Mouse (Mus musculus): ENCODE measurements around the gene Ppid.
A peak's percentile ranks its signal among the peaks of the same experiment; 100 is the strongest.

The Ppid gene

GRCm38 (mm10) chr3:79590863-79591792 lies at the start of gene Ppid:
Gene Ppid (plus strand): TSS chr3:79591342.
- DNase-seq (ENCODE audit: low spot score) = peak; percentile 90

DNA sequence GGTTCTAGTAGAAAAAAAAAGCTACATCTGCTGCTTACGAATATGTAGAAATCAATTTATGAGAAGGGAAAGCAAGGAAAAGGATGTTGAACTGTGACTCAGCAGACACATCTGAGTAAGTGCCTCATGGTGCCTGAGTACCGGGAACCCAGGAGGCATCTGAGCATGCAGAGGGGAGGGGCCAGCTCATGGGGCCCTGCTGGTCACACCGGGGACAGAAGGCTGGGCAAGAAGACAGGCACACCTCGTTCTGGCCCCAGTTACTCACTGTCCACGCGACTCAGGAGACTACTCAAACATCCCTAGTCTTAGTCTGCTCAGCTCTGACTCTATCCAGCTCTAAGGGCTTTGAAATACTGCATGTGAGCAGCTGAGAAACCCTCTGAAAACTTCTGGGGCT lies 48.6 kb upstream of the Ppid start:
- DNase-seq (ENCODE audit: low spot score) = peak; percentile 34

- no peak for DNase-seq (ENCODE audit: low spot score)
These were observed 42.3 kb upstream of the Ppid start for GRCm38 (mm10) chr3:79548681-79549437.

GRCm38 (mm10) chr3:79549751-79550393 lies 41.3 kb upstream of the Ppid start:
- no peak for DNase-seq (ENCODE audit: low spot score)

DNA sequence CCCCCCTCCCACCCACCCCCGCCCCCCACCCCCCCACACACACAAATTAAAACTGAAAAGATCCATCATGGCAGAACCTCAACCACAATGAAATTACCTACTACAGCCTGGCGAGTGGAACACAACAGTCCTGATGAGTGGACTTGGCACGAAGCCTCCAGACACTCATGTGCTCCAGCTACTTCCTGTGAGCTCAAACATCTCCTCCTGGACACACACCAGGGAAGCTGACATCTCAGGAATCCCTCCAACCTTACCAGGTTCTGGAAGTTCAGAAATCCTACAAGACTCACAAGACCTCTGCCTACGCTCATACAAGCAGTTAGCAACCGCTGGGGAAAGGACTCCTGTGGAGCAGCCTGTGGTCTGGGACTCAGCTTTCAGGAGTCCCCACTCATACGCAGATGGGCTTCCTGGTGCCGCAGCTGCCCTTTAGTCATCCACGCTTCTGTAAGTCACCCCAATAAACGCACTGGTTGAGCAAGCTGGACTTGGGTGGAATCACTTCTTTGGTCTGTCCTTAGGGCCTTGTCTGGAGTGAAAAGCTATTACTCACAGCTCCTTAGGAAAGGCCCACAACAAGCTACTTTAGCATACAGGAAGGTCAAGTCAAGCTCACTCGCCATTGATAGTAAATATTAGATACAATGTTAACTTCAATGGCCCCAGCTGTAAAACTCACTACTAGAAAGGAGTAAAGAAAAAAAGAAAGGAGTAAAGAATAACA lies 39.2 kb upstream of the Ppid start:
- DNase-seq (ENCODE audit: low spot score) = no peak

- no peak for DNase-seq (ENCODE audit: low spot score)
These were observed 37.4 kb upstream of the Ppid start for GRCm38 (mm10) chr3:79553779-79554178.

GRCm38 (mm10) chr3:79555061-79555460 lies 36.1 kb upstream of the Ppid start:
- no peak for DNase-seq (ENCODE audit: low spot score)

DNA sequence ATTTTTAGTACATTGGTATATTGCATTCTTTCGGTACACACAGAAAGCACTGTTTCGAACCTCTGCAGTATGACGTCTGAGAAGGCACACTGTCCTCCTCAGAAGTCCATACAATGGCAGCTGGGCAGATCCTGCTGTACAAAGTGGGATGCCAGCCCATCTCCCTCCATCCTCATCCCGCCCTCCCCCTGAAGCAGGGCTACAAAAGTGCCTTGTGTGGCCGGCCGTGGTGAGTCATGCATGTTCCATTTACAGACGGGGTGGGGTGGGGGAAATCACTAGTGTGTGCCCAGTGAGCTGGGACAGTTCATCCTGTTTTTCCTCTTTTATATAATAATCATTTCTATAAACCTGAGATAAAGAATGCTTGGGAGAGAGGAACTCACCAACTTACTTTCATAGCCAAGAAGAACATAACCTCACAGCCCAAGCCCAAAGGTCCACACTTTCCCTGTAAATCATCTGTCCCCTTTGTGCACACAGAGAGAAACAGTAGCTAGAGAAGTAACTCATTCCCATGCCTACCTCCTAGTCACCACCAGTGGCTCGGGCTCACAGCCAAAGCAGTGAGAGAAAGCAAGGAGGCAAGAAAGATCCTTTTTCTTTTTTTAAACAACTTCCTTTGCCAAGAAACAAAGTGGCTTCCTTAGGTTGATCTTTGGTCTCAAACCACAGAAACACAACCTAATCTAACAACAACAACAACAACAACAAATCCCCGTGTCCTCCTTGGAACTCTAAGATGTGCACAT lies 31.9 kb upstream of the Ppid start:
- DNase-seq (ENCODE audit: low spot score) = peak; percentile 91

DNA sequence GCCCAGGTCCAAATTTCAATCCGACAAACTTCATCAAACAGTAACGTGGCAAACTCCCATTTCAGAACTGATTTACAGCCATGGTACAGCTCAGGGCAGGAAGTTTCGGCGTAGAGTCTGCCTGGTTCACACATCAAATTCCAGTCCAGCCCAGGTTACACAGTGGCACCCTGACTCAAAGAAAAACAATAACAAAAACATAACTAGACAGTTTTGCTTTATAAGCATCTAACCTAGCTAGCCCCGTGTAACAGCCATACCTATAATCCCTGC lies 31.4 kb upstream of the Ppid start:
- no peak for DNase-seq (ENCODE audit: low spot score)

DNA sequence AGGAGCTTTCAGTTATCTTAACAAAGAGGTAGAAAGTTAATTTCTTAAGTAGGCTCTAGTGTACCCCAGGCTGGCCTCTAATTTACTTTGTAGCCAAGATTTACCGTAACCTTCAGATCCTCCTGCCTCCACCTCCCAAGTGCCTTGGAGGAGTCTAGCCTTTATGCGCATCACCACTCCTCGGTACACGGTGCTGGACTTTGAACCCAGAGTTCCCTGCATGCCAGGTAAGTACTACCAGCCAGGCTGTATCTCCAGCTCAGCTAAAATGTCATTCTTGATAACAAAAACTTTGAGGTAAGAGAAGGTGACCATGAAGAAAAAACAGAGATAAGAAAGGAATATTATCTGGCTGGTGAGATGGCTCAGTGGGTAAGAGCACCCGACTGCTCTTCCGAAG lies 30.6 kb upstream of the Ppid start:
- no peak for DNase-seq (ENCODE audit: low spot score)

- DNase-seq (ENCODE audit: low spot score) = peak; percentile 30
These were observed 29.1 kb upstream of the Ppid start for GRCm38 (mm10) chr3:79561784-79562715.

DNA sequence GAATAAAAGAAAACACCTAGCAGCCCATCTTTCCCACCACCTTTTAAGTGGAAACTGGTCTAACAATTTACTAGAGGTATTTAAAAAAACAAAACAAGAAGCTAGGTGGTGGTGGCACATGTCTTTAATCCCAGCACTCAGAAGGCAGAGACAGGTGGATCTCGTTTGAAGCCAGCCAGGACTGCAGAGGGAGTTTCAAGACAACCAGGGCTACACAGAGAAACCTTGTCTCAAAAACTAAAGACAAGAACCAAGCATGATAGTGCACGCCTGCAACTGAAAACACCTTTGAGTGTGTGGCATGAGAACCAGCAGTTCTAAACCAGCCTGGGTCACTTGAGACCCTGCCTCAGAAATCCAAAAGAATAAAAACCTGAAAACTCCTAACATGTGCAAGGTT lies 27.6 kb upstream of the Ppid start:
- no peak for DNase-seq (ENCODE audit: low spot score)

DNA sequence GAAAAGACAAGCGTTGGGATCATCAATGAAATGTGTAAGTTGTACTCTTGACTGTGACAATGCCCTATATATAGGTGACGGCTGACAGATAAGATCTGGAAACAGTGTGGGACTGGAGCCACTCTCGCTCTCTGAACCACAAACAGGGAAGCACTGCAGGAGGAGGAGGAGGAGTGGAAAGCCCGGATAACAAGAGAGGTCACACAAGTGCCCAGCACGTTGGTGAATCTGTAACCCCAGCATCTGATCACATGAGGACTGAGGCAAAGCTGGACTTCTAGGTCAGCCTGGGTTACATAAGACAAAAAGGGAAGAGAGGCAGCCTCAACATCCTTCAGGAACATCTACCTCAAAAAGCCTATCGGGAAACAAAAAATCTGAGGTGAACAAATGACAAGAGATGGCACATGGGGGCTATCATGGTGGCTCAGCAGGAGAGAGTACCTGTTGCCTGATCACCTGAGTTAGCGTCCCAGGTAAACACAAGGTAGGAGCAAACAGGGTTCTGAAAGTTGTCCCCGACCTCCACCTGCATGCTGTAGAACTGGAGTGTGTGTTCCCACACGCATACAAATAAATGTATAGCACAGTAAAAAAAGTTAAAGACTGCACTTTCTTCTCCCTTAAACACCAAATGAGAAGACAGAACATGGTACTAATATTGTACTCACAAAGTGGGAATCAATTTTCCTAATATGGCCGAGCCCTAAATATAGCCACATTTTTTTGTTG lies 26.1 kb upstream of the Ppid start:
- DNase-seq (ENCODE audit: low spot score) = no peak

DNA sequence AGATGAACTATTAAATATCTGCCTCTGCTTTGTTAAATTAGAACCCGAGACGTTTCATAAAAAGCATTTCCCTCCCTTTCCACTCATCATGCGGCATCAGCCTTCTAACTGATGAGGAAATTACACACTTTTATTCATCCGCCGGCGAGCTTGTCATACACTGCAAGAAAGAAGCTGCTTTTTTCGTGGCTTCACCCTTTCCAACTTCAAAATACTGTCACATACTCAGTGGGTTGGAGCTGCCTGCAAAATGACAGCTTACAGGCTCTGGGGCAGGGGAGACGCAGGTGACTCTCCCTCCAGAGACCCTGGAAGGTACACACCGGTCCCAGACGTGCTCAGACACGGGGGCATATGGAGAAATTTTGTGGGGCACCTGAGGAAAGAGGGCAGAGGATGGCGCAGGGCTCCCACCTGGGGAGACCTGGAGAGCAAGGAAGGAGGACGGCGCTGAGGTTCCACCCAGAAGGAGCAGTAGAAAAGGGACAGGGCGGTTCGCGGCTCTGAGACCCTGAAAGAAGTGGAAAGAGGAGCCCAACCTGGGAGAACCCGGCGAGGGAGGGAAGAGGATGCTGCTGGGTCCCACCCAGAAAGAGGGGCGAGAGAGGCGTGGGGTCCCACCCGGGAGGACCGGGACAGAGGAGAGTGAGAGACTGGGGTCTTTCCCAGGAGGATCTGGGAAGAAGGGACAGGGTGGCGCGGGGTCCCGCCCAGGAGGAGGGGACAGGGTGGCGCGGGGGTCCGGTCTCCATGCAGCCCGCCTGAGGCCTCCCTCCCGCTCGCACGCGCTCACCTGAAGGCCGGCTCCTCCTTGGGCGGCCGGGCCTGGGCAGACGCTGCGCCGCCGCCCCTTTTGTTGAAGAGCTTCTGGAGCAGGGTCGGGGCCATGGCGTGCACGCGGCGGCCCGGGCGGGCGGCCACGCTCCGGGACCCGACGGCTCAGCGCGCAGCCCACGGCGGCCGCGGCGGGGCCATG lies 24.1 kb upstream of the Ppid start:
- DNase-seq (ENCODE audit: low spot score) = peak; percentile 24

GRCm38 (mm10) chr3:79567703-79568362 lies 23.3 kb upstream of the Ppid start, which contains the start of gene Fnip2:
Gene Fnip2 (minus strand): TSS chr3:79567796.
- DNase-seq (ENCODE audit: low spot score) = peak; percentile 96

- DNase-seq (ENCODE audit: low spot score) = peak; percentile 31
These were observed 22.4 kb upstream of the Ppid start for GRCm38 (mm10) chr3:79568629-79569350.

DNA sequence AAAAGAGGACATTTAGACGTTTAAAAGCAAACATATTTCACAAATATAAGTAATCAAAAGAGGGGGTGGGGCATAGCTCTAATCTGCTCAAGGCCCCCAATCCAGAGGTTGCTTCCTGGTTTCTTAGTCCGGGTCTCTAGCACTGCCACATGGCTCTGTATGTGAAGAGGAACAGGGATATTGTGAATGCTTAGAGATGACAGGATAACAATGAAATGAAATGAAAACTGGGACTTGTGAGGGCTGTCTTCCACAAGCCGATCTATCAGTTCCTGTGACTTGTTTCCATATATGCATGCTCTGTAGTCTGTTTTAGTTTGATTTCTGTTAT lies 21.8 kb upstream of the Ppid start:
- no peak for DNase-seq (ENCODE audit: low spot score)
